Mouse (Mus musculus) limb, embryonic 14.5 days (tissue): ENCODE data around the gene Gm37240. TPM values are rescaled to one million over a fixed set of nuclear protein-coding genes. Genes with fewer than 3 reads are reported as not detected.

Source experiments
- ATAC-seq: fragments of 200-750 bp; cut with Nextera tagmentation; 2 replicates; pipeline ENCODE4 v1.8.0; 2017; ENCODE audit warnings: low read depth, moderate number of reproducible peaks, moderate TSS enrichment; ENCODE audit not compliant: low FRiP score
- DNase-seq: peaks from one replicate; pipeline ENCODE4 v3.0.0-alpha.2; 2015; ENCODE audit warnings: low spot score
- H3K27ac ChIP-seq: fragments of 300-500 bp; sonication (generic); replicated peaks from 2 replicates; pipeline ENCODE4 v1.5.1; 2014; ENCODE audit warnings: low read depth, mild to moderate bottlenecking, low read length, moderate library complexity, mixed read lengths
- H3K27me3 ChIP-seq: fragments of 300-500 bp; sonication (generic); 2 replicates; pipeline ENCODE4 v1.6.1; 2014; ENCODE audit warnings: low read length, mixed read lengths; ENCODE audit not compliant: control insufficient read depth, insufficient read depth
- H3K36me3 ChIP-seq: fragments of 300-500 bp; sonication (generic); 2 replicates; pipeline ENCODE4 v1.6.1; 2014; ENCODE audit warnings: mild to moderate bottlenecking, low read length, moderate library complexity, mixed read lengths; ENCODE audit not compliant: control insufficient read depth, insufficient read depth
- H3K4me1 ChIP-seq: fragments of 300-500 bp; sonication (generic); 2 replicates; pipeline ENCODE4 v1.6.1; 2014; ENCODE audit warnings: antibody characterized with exemption, low read length, mixed read lengths; ENCODE audit not compliant: control insufficient read depth, insufficient read depth
- H3K4me2 ChIP-seq: fragments of 300-500 bp; sonication (generic); replicated peaks from 2 replicates; pipeline ENCODE4 v1.6.1; 2014; ENCODE audit warnings: low read depth, mild to moderate bottlenecking, low read length, moderate library complexity; ENCODE audit not compliant: severe bottlenecking
- H3K4me3 ChIP-seq: fragments of 300-500 bp; sonication (generic); replicated peaks from 2 replicates; pipeline ENCODE4 v1.5.1; 2014; ENCODE audit warnings: low read length
- H3K9ac ChIP-seq: fragments of 300-500 bp; sonication (generic); 2 replicates; pipeline ENCODE4 v1.6.1; 2014; ENCODE audit warnings: mild to moderate bottlenecking, low read depth, low read length, moderate library complexity; ENCODE audit not compliant: severe bottlenecking
- H3K9me3 ChIP-seq: fragments of 300-500 bp; sonication (generic); 2 replicates; pipeline ENCODE4 v1.6.1; 2016; ENCODE audit warnings: low read length; ENCODE audit not compliant: control insufficient read depth
- POLR2A ChIP-seq: fragments of 200-500 bp; IDR thresholded peaks from 2 replicates; pipeline ENCODE4 v1.8.0; 2012; ENCODE audit warnings: inconsistent platforms, mild to moderate bottlenecking, moderate library complexity, borderline replicate concordance; ENCODE audit not compliant: insufficient read depth, insufficient read length; ENCODE audit errors: extremely low read depth
- WGBS: fragments of 180-500 bp; shearing (Covaris S2); extraction: QIAGEN DNeasy Blood & Tissue Kit; methylation state at CpG from one replicate; pipeline ENCODE4 v1.1.7; 2014; 5-methylcytosine and 5-hydroxymethylcytosine counted together
- polyA plus RNA-seq, 2 experiments: library from polyadenylated mRNA; depleted of rRNA in 1 of 2; stranded (reverse) in 1 of 2; unstranded in 1 of 2; fragments of >200 nt; fragmentation: Nextera tagmentation in 1 of 2; extraction: Ambion mirVana in 1 of 2; gene quantifications; 2 replicates each; pipeline versions ENCODE4 v1.2.1 to v1.2.3; 2012 to 2014

Gm37240 gene
- polyA plus RNA-seq, 2 experiments = 2.0 to 13.4 TPM

DNA sequence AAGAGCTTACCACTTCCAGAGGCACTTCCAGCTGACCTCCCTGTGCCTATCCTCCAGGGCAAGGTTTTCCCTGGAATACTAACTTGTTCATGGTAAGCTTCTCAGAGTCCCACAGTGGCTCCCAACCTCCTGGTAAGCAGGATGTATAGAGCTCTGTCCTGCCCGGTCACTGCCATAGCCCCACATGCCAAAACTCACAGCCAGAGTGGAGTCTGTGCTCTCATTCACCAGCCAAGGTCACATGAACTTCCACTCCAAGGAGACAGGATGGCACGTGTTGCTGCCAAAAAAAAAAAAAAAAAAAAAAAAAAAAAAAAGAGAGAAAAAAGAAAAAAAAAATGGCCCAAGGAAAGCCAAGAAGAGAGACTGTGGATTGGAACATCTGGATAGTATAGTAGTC lies 109.5 kb downstream of the Gm37240 start:
- H3K27ac ChIP-seq = 0 out of 2 replicates have a peak overlapping the region, but pooled peaks have one; percentile 52
- no peaks in the 10 kb centered on the region for H3K9me3 ChIP-seq
- ATAC-seq = no peak
- H3K4me3 ChIP-seq = no peak overlapping the region
- no peak for DNase-seq
- no peak overlapping the region for H3K4me2 ChIP-seq
- H3K27me3 ChIP-seq = no peaks in the 10 kb centered on the region
- WGBS = 73% methylated on average over 2 of the region's 2 CpGs
- no peak overlapping the region for H3K9ac ChIP-seq
- H3K36me3 ChIP-seq = no peaks in the 10 kb centered on the region
- no peak for TF ChIP-seq POLR2A
- H3K4me1 ChIP-seq = 0 out of 2 replicates have a peak, but pooled peaks cover 5% of the 10 kb centered on the region

DNA sequence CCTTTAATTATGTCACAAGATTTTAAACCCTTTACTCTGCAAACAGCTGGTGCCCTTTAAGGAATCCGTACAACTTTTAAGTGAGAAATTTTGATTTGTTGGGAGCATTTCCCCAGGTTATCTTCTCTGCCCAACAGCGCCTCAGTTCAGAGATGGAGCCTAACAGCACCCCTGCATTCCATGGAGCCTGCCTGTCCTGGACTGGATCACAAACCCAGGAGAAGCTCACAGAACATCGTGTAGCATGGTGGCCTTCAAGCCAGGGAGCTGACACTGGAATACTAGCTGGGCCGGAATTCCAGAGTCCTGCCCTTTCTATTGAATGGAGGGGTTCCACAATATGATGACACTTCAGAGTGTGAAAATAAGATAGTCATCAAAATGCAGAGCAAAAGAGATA lies 110.0 kb downstream of the Gm37240 start:
- Histone ChIP-seq H3K27me3 (no peaks in the 10 kb centered on the region), H3K4me2 (peak overlapping the region; percentile 35; the same call in 1 of the 2 replicates), H3K27ac (peak overlapping the region; percentile 52; the same call in 1 of the 2 replicates), H3K9me3 (no peaks in the 10 kb centered on the region), H3K9ac (no peak overlapping the region), H3K4me1 (0 out of 2 replicates have a peak, but pooled peaks cover 5% of the 10 kb centered on the region), H3K36me3 (no peaks in the 10 kb centered on the region), H3K4me3 (no peak overlapping the region)
- WGBS = 60% methylated on average over 4 of the region's 4 CpGs
- no peak for DNase-seq
- no peak for TF ChIP-seq POLR2A
- no peak for ATAC-seq

DNA sequence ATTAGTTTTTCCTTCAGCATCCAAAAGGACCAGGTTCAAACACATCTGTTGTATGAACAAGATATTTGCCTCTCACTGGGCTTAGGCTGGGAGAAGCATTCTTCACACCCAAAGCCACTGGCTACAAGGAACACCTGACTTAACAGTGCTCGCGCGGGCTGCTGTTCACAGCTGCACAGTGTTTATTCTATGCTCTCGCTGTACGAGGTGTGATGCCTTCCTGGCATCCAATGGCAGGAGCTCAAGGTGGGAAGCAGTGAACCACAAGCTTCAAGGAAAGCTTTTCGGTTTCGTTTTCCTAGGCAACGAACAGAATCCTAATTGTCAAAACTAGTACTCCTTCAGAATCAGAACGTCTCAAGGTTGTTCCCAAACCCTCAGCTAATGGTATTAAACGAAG lies 110.6 kb downstream of the Gm37240 start:
- Histone ChIP-seq H3K36me3 (no peaks in the 10 kb centered on the region), H3K4me3 (no peak overlapping the region), H3K27ac (peak overlapping the region; percentile 52), H3K4me1 (0 out of 2 replicates have a peak, but pooled peaks cover 5% of the 10 kb centered on the region), H3K9me3 (no peaks in the 10 kb centered on the region), H3K27me3 (no peaks in the 10 kb centered on the region), H3K4me2 (peak overlapping the region; percentile 35), H3K9ac (no peak overlapping the region)
- ATAC-seq (peak; percentile 62; the same call in 1 of the 2 replicates), DNase-seq (peak; percentile 26)
- 41% methylated on average over 10 of the region's 10 CpGs for WGBS
- TF ChIP-seq POLR2A = no peak

DNA sequence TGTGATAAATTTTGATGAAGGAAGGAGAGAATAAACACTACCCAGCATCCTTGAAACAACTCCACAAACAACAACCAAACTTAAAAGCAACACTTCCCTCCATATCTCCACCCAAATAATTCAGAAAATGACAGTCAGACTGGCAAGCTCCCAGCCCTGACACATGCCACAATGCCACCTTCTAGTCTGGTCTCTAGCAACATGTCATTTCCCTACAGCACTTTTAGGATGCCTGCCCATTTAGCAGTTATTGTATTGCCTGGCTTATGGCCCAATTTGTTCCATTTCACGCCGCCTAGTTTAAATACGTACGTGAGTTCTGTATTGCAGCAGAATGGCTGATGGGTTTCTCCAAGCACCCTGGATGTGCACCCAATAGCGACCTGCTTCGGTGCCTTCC lies 111.2 kb downstream of the Gm37240 start:
- ATAC-seq = no peak
- H3K4me2 ChIP-seq = no peak overlapping the region
- TF ChIP-seq POLR2A = no peak

GRCm38 (mm10) chr3:85773886-85774285 lies 113.4 kb downstream of the Gm37240 start:
- H3K4me3 ChIP-seq = no peak overlapping the region
- no peak overlapping the region for H3K9ac ChIP-seq
- DNase-seq (no peak), ATAC-seq (no peak)
- WGBS = 65% methylated on average over 4 of the region's 4 CpGs
- no peak overlapping the region for H3K4me2 ChIP-seq
- no peak for TF ChIP-seq POLR2A
- H3K9me3 ChIP-seq = no peaks in the 10 kb centered on the region
- no peaks in the 10 kb centered on the region for H3K27me3 ChIP-seq
- H3K4me1 ChIP-seq = 0 out of 2 replicates have a peak, but pooled peaks cover 5% of the 10 kb centered on the region
- H3K27ac ChIP-seq = no peak overlapping the region
- no peaks in the 10 kb centered on the region for H3K36me3 ChIP-seq

More for the DNA sequence above, 111.2 kb downstream of the Gm37240 start:
- 74% methylated on average over 6 of the region's 6 CpGs for WGBS
- Histone ChIP-seq H3K9me3 (no peaks in the 10 kb centered on the region), H3K4me1 (0 out of 2 replicates have a peak, but pooled peaks cover 5% of the 10 kb centered on the region), H3K27me3 (no peaks in the 10 kb centered on the region), H3K36me3 (no peaks in the 10 kb centered on the region), H3K27ac (peak overlapping the region; percentile 35; the same call in 1 of the 2 replicates), H3K9ac (no peak overlapping the region), H3K4me3 (no peak overlapping the region)
- no peak for DNase-seq
